Mouse (Mus musculus): ENCODE measurements around the gene Pard3b. TPM values are rescaled to one million over a fixed set of nuclear protein-coding genes. Genes with fewer than 3 reads are reported as not detected.

Pard3b gene
- polyA plus RNA-seq, 1 experiment = 0.71 TPM

- Histone ChIP-seq H3K27ac (ENCODE audit: control insufficient read depth, insufficient read depth, low read length) (no peak overlapping the region), H3K4me1 (replicated peaks; ENCODE audit: control insufficient read depth, insufficient read depth, low read length) (no peaks in the 10 kb centered on the region), H3K27me3 (ENCODE audit: control insufficient read depth, insufficient read depth, low read length) (no peaks in the 10 kb centered on the region), H3K4me3 (ENCODE audit: control insufficient read depth, insufficient read depth, low read length) (no peak overlapping the region), H3K36me3 (ENCODE audit: control insufficient read depth, insufficient read depth, low read length) (no peaks in the 10 kb centered on the region)
- DNase-seq = no peak
- no peak for TF ChIP-seq POLR2A (IDR thresholded peaks at IDR 0.05; ENCODE audit: control insufficient read depth, extremely low read depth, insufficient read depth, low read length, poor library complexity)
- no peak for TF ChIP-seq CTCF (IDR thresholded peaks at IDR 0.05; ENCODE audit: borderline replicate concordance, control insufficient read depth, extremely low read depth, insufficient read depth, low read length, poor library complexity)
- 92% methylated on average over 5 of the region's 5 CpGs for WGBS
These were observed 689.1 kb downstream of the Pard3b start for GRCm38 (mm10) chr1:62327743-62328142.

- no peak overlapping the region for H3K27ac ChIP-seq (ENCODE audit: control insufficient read depth, insufficient read depth, low read length)
- no peaks in the 10 kb centered on the region for H3K27me3 ChIP-seq (ENCODE audit: control insufficient read depth, insufficient read depth, low read length)
- no peak for DNase-seq
- no peaks in the 10 kb centered on the region for H3K36me3 ChIP-seq (ENCODE audit: control insufficient read depth, insufficient read depth, low read length)
- WGBS = 84% methylated on average over 3 of the region's 3 CpGs
- no peak overlapping the region for H3K4me3 ChIP-seq (ENCODE audit: control insufficient read depth, insufficient read depth, low read length)
- no peaks in the 10 kb centered on the region for H3K4me1 ChIP-seq (replicated peaks; ENCODE audit: control insufficient read depth, insufficient read depth, low read length)
- no peak for TF ChIP-seq POLR2A (IDR thresholded peaks at IDR 0.05; ENCODE audit: control insufficient read depth, extremely low read depth, insufficient read depth, low read length, poor library complexity)
- no peak for TF ChIP-seq CTCF (IDR thresholded peaks at IDR 0.05; ENCODE audit: borderline replicate concordance, control insufficient read depth, extremely low read depth, insufficient read depth, low read length, poor library complexity)
These were observed 690.2 kb downstream of the Pard3b start for GRCm38 (mm10) chr1:62328808-62329207.

GRCm38 (mm10) chr1:62333016-62333415 lies 694.4 kb downstream of the Pard3b start:
- no peak for TF ChIP-seq POLR2A (IDR thresholded peaks at IDR 0.05; ENCODE audit: control insufficient read depth, extremely low read depth, insufficient read depth, low read length, poor library complexity)
- TF ChIP-seq CTCF (IDR thresholded peaks at IDR 0.05; ENCODE audit: borderline replicate concordance, control insufficient read depth, extremely low read depth, insufficient read depth, low read length, poor library complexity) = no peak
- H3K27me3 ChIP-seq (ENCODE audit: control insufficient read depth, insufficient read depth, low read length) = no peaks in the 10 kb centered on the region
- H3K27ac ChIP-seq (ENCODE audit: control insufficient read depth, insufficient read depth, low read length) = no peak overlapping the region
- no peaks in the 10 kb centered on the region for H3K4me1 ChIP-seq (replicated peaks; ENCODE audit: control insufficient read depth, insufficient read depth, low read length)
- no peak overlapping the region for H3K4me3 ChIP-seq (ENCODE audit: control insufficient read depth, insufficient read depth, low read length)
- 84% methylated on average over 2 of the region's 2 CpGs for WGBS
- no peaks in the 10 kb centered on the region for H3K36me3 ChIP-seq (ENCODE audit: control insufficient read depth, insufficient read depth, low read length)
- no peak for DNase-seq

- Histone ChIP-seq H3K27ac (ENCODE audit: control insufficient read depth, insufficient read depth, low read length) (no peak overlapping the region), H3K4me1 (replicated peaks; ENCODE audit: control insufficient read depth, insufficient read depth, low read length) (no peaks in the 10 kb centered on the region), H3K4me3 (ENCODE audit: control insufficient read depth, insufficient read depth, low read length) (no peak overlapping the region), H3K27me3 (ENCODE audit: control insufficient read depth, insufficient read depth, low read length) (no peaks in the 10 kb centered on the region), H3K36me3 (ENCODE audit: control insufficient read depth, insufficient read depth, low read length) (no peaks in the 10 kb centered on the region)
- TF ChIP-seq CTCF (IDR thresholded peaks at IDR 0.05; ENCODE audit: borderline replicate concordance, control insufficient read depth, extremely low read depth, insufficient read depth, low read length, poor library complexity) = no peak
- TF ChIP-seq POLR2A (IDR thresholded peaks at IDR 0.05; ENCODE audit: control insufficient read depth, extremely low read depth, insufficient read depth, low read length, poor library complexity) = no peak
- no peak for DNase-seq
- over 99% methylated on average over 5 of the region's 5 CpGs for WGBS
These were observed 695.6 kb downstream of the Pard3b start for GRCm38 (mm10) chr1:62334196-62334595.

- Histone ChIP-seq H3K27me3 (ENCODE audit: control insufficient read depth, insufficient read depth, low read length) (no peaks in the 10 kb centered on the region), H3K27ac (ENCODE audit: control insufficient read depth, insufficient read depth, low read length) (no peak overlapping the region), H3K4me3 (ENCODE audit: control insufficient read depth, insufficient read depth, low read length) (no peak overlapping the region), H3K4me1 (replicated peaks; ENCODE audit: control insufficient read depth, insufficient read depth, low read length) (no peaks in the 10 kb centered on the region), H3K36me3 (ENCODE audit: control insufficient read depth, insufficient read depth, low read length) (no peaks in the 10 kb centered on the region)
- TF ChIP-seq POLR2A (IDR thresholded peaks at IDR 0.05; ENCODE audit: control insufficient read depth, extremely low read depth, insufficient read depth, low read length, poor library complexity) (no peak), CTCF (IDR thresholded peaks at IDR 0.05; ENCODE audit: borderline replicate concordance, control insufficient read depth, extremely low read depth, insufficient read depth, low read length, poor library complexity) (no peak)
- no peak for DNase-seq
- WGBS = 78% methylated on average over 1 of the region's 1 CpGs
These were observed 701.6 kb downstream of the Pard3b start for GRCm38 (mm10) chr1:62340261-62340660.

GRCm38 (mm10) chr1:62344286-62344685 lies 705.7 kb downstream of the Pard3b start:
- H3K27ac ChIP-seq (ENCODE audit: control insufficient read depth, insufficient read depth, low read length) = no peak overlapping the region
- no peak for DNase-seq
- H3K4me1 ChIP-seq (replicated peaks; ENCODE audit: control insufficient read depth, insufficient read depth, low read length) = no peaks in the 10 kb centered on the region
- no peaks in the 10 kb centered on the region for H3K27me3 ChIP-seq (ENCODE audit: control insufficient read depth, insufficient read depth, low read length)
- 97% methylated on average over 4 of the region's 4 CpGs for WGBS
- TF ChIP-seq CTCF (IDR thresholded peaks at IDR 0.05; ENCODE audit: borderline replicate concordance, control insufficient read depth, extremely low read depth, insufficient read depth, low read length, poor library complexity) = no peak
- TF ChIP-seq POLR2A (IDR thresholded peaks at IDR 0.05; ENCODE audit: control insufficient read depth, extremely low read depth, insufficient read depth, low read length, poor library complexity) = no peak
- no peak overlapping the region for H3K4me3 ChIP-seq (ENCODE audit: control insufficient read depth, insufficient read depth, low read length)
- no peaks in the 10 kb centered on the region for H3K36me3 ChIP-seq (ENCODE audit: control insufficient read depth, insufficient read depth, low read length)

GRCm38 (mm10) chr1:62348371-62348770 lies 709.7 kb downstream of the Pard3b start:
- Histone ChIP-seq H3K27ac (ENCODE audit: control insufficient read depth, insufficient read depth, low read length) (no peak overlapping the region), H3K4me3 (ENCODE audit: control insufficient read depth, insufficient read depth, low read length) (no peak overlapping the region), H3K4me1 (replicated peaks; ENCODE audit: control insufficient read depth, insufficient read depth, low read length) (no peaks in the 10 kb centered on the region), H3K27me3 (ENCODE audit: control insufficient read depth, insufficient read depth, low read length) (no peaks in the 10 kb centered on the region), H3K36me3 (ENCODE audit: control insufficient read depth, insufficient read depth, low read length) (no peaks in the 10 kb centered on the region)
- WGBS = 96% methylated on average over 4 of the region's 4 CpGs
- no peak for DNase-seq
- no peak for TF ChIP-seq CTCF (IDR thresholded peaks at IDR 0.05; ENCODE audit: borderline replicate concordance, control insufficient read depth, extremely low read depth, insufficient read depth, low read length, poor library complexity)
- TF ChIP-seq POLR2A (IDR thresholded peaks at IDR 0.05; ENCODE audit: control insufficient read depth, extremely low read depth, insufficient read depth, low read length, poor library complexity) = no peak

Data from thymus, adult 2 months (tissue).